Mouse (Mus musculus) left cerebral cortex, postnatal 14 days (tissue): Measurements from ENCODE around the gene Atp5g3. TPM values are rescaled to one million over a fixed set of nuclear protein-coding genes. Genes with fewer than 3 reads are reported as not detected.
"Not testable (repeated sequence)": the region's sequence is repeated elsewhere in the genome, so short reads cannot be mapped to it uniquely, and the experiment has no call there.

Source experiments
- DNase-seq, 2 experiments: peaks; one replicate each; pipeline ENCODE4 v3.0.0; 2021 to 2022; ENCODE audit warnings: low spot score in 2 of 2, mixed read lengths in 1 of 2
- intact Hi-C: fragments of 180-260 bp; cut with DNase I; formaldehyde crosslinking; loops from one replicate; pipeline ENCODE4 v1.15.1; 2025
- total RNA-seq, 2 experiments: library from RNA; stranded (reverse); gene quantifications; 2 replicates each; pipeline ENCODE4 v1.2.3; 2021

Atp5g3 gene
- total RNA-seq, 2 experiments from 2014 or later = 608 to 654 TPM

- DNase-seq, intact Hi-C loops: not testable (repeated sequence)
Observed at GRCm38 (mm10) chr2:73902328-73902727, 8.8 kb downstream of the Atp5g3 start.

DNA sequence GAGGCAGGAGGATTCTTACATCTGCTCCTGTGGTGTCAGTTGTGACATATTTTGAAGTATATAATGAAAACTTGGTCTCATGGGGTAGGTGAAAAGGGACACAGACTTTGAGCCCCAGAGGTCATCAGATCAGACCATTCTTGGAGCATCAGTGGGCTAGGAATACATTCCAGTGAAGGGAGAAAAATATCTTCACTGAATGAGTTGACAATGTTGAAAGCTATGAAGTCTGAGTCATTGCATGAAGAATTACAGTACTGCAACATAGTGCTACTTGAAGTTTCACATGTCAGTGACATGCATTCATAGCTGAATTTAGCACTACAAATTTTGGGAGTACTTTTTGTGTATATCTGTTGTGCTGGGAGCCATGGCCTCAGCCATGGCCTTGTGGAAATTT lies 10.0 kb downstream of the Atp5g3 start:
- intact Hi-C loops = no loop called here

GRCm38 (mm10) chr2:73900364-73900763 lies 10.8 kb downstream of the Atp5g3 start:
- intact Hi-C loops = no loop called here
- DNase-seq = no peak

More for the DNA sequence above, 10.0 kb downstream of the Atp5g3 start:
- DNase-seq = no peak

GRCm38 (mm10) chr2:73896919-73897318 lies 14.2 kb downstream of the Atp5g3 start:
- not testable (repeated sequence) for DNase-seq
- intact Hi-C loops = loop anchor here (10.0 kb wide), 1 partner anchor 322 kb away; no protein-coding TSS in a partner anchor

DNA sequence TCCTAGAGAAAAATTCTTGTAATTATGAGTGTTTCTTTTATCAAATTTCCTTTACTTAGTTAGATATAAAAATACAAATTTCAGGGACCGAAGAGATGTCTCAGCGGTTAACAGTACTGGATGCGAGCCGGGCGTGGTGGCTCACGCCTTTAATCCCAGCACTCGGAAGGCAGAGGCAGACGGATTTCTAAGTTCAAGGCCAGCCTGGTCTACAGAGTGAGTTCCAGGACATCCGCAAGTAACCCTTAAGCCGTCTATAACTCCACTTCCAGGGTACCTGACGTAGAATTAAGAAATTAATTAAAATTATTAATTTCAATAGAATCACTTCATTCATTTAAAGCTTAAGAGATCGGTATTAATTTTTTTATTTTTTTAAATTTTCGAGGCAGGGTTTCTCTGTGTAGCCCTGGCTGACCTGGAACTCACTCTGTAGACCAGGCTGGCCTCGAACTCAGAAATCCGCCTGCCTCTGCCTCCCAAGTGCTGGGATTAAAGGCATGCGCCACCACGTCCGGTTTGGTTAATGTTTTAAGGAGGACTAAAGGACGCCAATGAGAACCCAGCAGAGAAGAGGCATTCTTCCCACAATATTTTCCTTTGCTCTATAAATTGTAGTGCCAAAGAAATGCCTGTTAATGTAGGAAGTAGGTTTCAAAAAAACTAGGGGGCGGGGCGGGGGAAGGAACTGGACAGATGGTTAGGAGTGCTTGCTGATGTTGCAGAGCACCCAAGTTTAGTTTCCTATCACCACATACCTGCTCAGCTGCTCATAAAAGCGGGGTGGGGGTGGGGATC lies 17.5 kb downstream of the Atp5g3 start:
- intact Hi-C loops = loop anchor here (10.0 kb wide), 1 partner anchor 319 kb away; no protein-coding TSS in a partner anchor
- peak; percentile 34 to 61 for DNase-seq

DNA sequence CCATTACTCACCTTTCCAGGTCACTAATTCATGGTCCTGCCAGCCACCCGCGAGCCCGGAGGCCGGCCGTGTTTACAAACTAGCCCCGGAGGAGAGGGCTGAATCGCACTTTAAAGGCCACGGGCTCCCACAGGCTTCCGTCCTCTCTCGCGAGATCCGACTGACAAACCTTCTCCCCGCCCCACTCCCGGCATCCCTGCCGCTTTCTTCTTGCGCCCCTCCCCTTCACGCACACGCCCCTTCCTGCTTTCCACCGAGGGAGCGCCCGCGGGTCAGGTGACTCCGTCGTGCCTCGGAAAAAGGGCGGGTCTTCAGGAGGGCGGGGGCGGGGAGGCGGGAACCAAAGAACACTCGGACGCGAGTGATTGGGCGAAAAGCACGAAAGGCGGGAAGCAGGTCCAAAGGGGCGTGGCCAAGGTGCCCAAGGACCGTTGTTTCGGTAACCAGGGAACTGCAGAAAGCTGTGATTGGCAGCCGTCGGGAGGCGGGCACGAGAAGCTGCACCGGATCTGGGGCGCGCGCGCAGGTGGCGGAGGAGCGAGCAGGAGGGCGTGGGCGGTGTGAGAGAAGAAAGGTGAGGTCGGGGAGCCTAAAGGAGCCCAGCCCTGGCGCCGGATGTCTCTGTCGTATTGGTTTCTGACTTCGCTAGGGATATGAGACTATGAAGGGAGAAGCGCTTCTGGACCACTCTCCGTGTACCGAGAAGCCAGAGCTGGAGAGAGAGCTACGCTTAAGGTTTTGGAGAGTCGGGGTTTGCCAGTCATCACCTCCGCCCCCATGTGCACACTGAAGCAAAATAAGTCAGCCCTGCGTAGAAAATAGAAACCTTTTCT lies 18.4 kb downstream of the Atp5g3 start, which contains the start of gene Atf2:
Gene Atf2, minus strand, starts transcription at position 176 of the 833 bp plus-strand sequence.
- DNase-seq = peak; percentile 99
- intact Hi-C loops = loop anchor here (10.0 kb wide), 1 partner anchor 318 kb away; no protein-coding TSS in a partner anchor

- intact Hi-C loops = loop anchor here (10.0 kb wide), 1 partner anchor 317 kb away; no protein-coding TSS in a partner anchor
- peak in 1 of 2 experiments; percentile 22 for DNase-seq
Observed at GRCm38 (mm10) chr2:73891701-73892463, 19.2 kb downstream of the Atp5g3 start.

- intact Hi-C loops = no loop called here
- DNase-seq = no peak
Observed at GRCm38 (mm10) chr2:73885997-73886396, 25.1 kb downstream of the Atp5g3 start.

DNA sequence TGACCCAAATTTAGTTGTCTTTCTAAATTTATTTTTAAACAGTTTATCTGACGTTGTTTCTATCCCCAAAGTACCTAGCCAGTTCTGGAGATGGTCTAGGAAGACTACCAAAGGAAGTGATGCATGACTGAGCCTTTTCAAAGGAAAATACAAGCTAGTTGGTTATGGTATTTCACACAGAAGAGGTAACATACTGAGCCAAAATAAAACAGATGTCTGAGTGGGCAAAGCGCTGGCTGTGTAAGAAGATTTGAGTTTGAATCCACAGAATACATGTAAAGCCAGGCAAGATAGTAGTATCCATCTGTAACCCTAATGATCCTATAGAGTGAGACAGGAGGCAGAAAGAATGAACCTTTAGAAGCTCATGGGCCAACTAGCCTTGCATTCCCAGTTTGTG lies 33.2 kb downstream of the Atp5g3 start:
- no peak for DNase-seq
- intact Hi-C loops = no loop called here

DNA sequence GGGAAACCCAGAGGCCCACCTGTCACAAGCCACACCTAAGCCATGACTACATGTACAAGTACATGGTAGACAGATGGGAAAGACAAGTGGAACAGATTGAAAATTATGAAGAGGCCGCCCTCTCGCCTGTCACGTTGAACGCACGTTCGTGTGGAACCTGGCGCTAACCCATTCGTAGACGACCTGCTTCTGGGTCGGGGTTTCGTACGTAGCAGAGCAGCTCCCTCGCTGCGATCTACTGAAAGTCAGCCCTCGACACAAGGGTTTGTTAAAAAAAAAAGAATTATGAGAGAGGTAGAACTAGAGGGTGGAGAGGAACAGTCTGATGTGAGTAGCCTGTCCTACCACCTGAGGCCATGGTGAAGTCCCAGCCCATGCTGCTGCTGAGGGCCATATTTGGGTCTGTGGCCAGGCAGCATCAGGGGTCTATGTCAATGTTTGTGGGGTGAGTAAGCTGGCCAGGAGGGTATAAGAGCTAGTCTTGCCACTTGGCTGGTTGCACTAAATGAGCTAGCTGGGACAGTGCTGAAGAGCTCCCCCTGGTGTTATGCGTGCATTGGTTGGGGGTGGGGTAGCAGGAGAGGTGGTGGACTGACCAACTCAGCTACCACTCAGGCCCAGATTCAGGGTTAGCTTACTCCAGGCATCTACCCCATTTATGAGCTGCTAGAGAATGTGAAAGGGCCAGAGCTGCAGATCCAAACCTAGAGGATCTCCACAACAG lies 43.2 kb downstream of the Atp5g3 start:
- intact Hi-C loops = no loop called here

GRCm38 (mm10) chr2:73860046-73860624 lies 51.0 kb downstream of the Atp5g3 start:
- intact Hi-C loops = no loop called here
- DNase-seq = no peak

More for the DNA sequence above, 43.2 kb downstream of the Atp5g3 start:
- peak; percentile 34 to 55 for DNase-seq

Other genes starting within 250 kb of the Atp5g3 start
- gene Chn1, start 136.0 kb downstream of the Atp5g3 start, total RNA-seq = 1,000 to 10,000 TPM; 1,177 to 1,299 TPM
- 100 to 1,000 TPM; 147 to 152 TPM for gene Atf2, start 18.7 kb downstream of the Atp5g3 start, total RNA-seq